Mouse (Mus musculus) E14TG2a.4 (cell line): ENCODE results near the gene B3gnt2.

ENCODE experiments used
- CTCF ChIP-seq: conservative IDR thresholded peaks from 2 replicates; pipeline ENCODE4 v1.5.1; 2014; ENCODE audit warnings: low read length
- NANOG ChIP-seq: IDR thresholded peaks from 2 replicates; pipeline ENCODE4 v1.6.1; 2014; ENCODE audit warnings: borderline replicate concordance, low read length, mixed read lengths

DNA sequence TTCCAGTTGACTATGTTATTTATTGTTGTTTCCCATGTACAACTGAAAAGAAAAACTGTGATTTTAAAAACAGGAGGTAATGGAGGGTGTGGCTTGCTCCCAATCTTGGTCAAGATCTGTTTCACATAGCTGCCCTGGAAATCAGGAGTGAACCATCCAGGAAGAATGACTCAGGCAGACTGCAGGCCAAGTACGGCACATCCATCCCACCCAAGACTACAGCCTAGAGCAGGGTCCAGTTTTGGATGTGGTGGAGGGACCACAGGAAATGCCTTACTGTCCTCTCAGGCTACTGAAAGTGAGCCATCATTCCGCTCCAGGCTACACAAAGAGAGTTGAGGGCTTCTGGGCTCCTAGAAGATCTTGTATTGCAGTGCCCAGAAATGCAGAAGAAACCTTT is 80.0 kb downstream of the B3gnt2 start:
- TF ChIP-seq CTCF (no peak), NANOG (no peak)
